Mouse (Mus musculus) cortical plate, adult 2 months (tissue): ENCODE measurements around the gene Nfyc. TPM values are rescaled to one million over a fixed set of nuclear protein-coding genes. Genes with fewer than 3 reads are reported as not detected.

Source experiments
- H3K27ac ChIP-seq: fragments of 200-500 bp; 2 replicates; pipeline ENCODE4 v1.5.1; 2012; ENCODE audit warnings: low read length, control low read depth, inconsistent platforms; ENCODE audit not compliant: insufficient read depth
- H3K4me1 ChIP-seq: fragments of 200-500 bp; 2 replicates; pipeline ENCODE4 v1.6.1; 2011; ENCODE audit warnings: low read length; ENCODE audit not compliant: control insufficient read depth, insufficient read depth
- H3K4me3 ChIP-seq: fragments of 200-500 bp; 2 replicates; pipeline ENCODE4 v1.5.1; 2011; ENCODE audit warnings: mild to moderate bottlenecking, low read length, control low read depth; ENCODE audit not compliant: insufficient read depth
- CTCF ChIP-seq: fragments of 200-500 bp; IDR thresholded peaks from 2 replicates; pipeline ENCODE4 v1.5.1; 2011; ENCODE audit warnings: mild to moderate bottlenecking, control low read depth, low read length; ENCODE audit not compliant: insufficient read depth; ENCODE audit errors: extremely low read depth
- POLR2A ChIP-seq: fragments of 200-500 bp; IDR thresholded peaks from 2 replicates; pipeline ENCODE4 v1.6.1; 2011; ENCODE audit warnings: mild to moderate bottlenecking, low read length, control low read depth; ENCODE audit not compliant: insufficient read depth; ENCODE audit errors: extremely low read depth
- polyA plus RNA-seq: library from polyadenylated mRNA; depleted of rRNA; stranded (reverse); fragments of >200 nt; gene quantifications from 2 replicates; pipeline ENCODE4 v1.2.3, GENCODE M21; 2012

The Nfyc gene
- polyA plus RNA-seq, 1 experiment: 88.5 TPM

- Histone ChIP-seq H3K4me1 (peaks cover 2% of the 10 kb centered on the region; the same call in 1 of the 2 replicates), H3K27ac (peak overlapping the region; percentile 99), H3K4me3 (peak overlapping the region; percentile 75)
- TF ChIP-seq POLR2A: 0 out of 2 replicates have a peak, but pooled peaks have one; percentile 57
- no peak for TF ChIP-seq CTCF
Observed at GRCm38 (mm10) chr4:120825577-120826326, 5.6 kb downstream of the Nfyc start.

GRCm38 (mm10) chr4:120825100-120825553, 6.2 kb downstream of the Nfyc start:
- TF ChIP-seq POLR2A (peak; percentile 54; the same call in 1 of the 2 replicates), CTCF (no peak)
- Histone ChIP-seq H3K4me3 (peak overlapping the region; percentile 75), H3K4me1 (peaks cover 2% of the 10 kb centered on the region; the same call in 1 of the 2 replicates), H3K27ac (peak overlapping the region; percentile 99)

- Histone ChIP-seq H3K27ac (no peak overlapping the region), H3K4me3 (no peak overlapping the region), H3K4me1 (peaks cover 2% of the 10 kb centered on the region; the same call in 1 of the 2 replicates)
- TF ChIP-seq CTCF: no peak
- no peak for TF ChIP-seq POLR2A
Observed at GRCm38 (mm10) chr4:120822191-120822911, 9.0 kb downstream of the Nfyc start.

DNA sequence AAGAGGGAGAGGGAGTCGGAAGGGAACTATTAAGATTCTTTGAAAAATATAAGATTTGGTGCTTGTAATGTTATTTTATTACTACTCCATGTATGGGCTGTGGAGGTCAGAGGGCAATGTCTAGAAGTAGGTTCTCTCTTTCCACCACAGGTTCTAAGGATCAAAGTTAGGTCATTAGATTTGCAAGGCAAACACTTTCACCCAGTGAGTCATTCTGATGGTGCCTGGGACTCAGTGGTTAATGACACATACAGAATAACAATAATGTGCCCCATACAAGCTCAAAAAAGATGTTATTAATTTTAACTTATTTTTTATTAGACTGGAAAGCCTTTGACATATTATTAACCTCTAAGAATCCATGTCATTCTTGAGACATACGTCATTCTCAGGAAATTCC, 11.5 kb downstream of the Nfyc start:
- TF ChIP-seq CTCF (no peak), POLR2A (no peak)
- Histone ChIP-seq H3K4me1 (peaks cover 2% of the 10 kb centered on the region; the same call in 1 of the 2 replicates), H3K4me3 (no peak overlapping the region), H3K27ac (no peak overlapping the region)

DNA sequence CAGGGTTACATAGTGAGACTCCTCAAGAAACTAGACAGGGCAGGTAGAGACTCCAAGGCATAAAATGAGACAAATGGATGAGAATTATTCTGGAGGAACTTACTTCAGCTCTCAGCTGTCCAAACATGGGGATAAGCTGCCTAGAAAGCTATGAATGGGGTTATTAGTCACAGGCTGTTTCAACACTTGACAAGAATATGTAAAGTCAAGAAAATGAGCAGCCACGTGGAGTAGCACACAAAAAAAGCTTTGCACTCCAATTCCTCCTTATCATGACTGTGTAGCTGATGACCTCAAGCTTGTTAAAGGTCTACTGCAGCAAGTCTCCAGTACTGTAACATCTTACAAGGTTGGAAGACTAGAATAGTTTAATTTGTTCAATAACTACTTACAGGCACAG, 12.1 kb downstream of the Nfyc start:
- peaks cover 2% of the 10 kb centered on the region; the same call in 1 of the 2 replicates for H3K4me1 ChIP-seq
- no peak overlapping the region for H3K27ac ChIP-seq
- TF ChIP-seq POLR2A: no peak
- no peak for TF ChIP-seq CTCF
- H3K4me3 ChIP-seq: no peak overlapping the region

DNA sequence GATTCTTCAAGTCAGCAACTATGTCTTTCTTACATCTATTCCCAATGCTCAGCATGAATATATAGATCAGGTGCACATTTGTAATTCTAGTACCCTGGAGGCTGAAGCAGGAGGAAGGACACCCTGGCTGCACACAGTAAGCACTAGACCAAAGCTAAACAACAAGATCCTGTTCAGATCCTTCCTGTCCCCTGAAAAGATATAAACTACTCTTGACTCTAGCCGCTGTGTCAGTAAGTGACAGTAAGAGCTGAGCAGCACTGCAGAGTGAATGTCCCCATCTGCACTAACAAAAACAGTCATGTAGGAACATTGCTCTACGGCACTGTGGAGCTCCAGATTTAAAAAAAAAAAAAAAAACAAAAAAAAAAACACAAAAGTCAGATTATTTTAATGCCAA, 13.4 kb downstream of the Nfyc start:
- no peak overlapping the region for H3K27ac ChIP-seq
- no peak for TF ChIP-seq CTCF
- TF ChIP-seq POLR2A: no peak
- H3K4me3 ChIP-seq: no peak overlapping the region
- no peaks in the 10 kb centered on the region; the same call in 1 of the 2 replicates for H3K4me1 ChIP-seq

- TF ChIP-seq POLR2A: no peak
- TF ChIP-seq CTCF: no peak
- Histone ChIP-seq H3K4me3 (no peak overlapping the region), H3K4me1 (peaks cover 4% of the 10 kb centered on the region; the same call in 1 of the 2 replicates), H3K27ac (peak overlapping the region; percentile 30)
Observed at GRCm38 (mm10) chr4:120817002-120817774, 14.2 kb downstream of the Nfyc start.

DNA sequence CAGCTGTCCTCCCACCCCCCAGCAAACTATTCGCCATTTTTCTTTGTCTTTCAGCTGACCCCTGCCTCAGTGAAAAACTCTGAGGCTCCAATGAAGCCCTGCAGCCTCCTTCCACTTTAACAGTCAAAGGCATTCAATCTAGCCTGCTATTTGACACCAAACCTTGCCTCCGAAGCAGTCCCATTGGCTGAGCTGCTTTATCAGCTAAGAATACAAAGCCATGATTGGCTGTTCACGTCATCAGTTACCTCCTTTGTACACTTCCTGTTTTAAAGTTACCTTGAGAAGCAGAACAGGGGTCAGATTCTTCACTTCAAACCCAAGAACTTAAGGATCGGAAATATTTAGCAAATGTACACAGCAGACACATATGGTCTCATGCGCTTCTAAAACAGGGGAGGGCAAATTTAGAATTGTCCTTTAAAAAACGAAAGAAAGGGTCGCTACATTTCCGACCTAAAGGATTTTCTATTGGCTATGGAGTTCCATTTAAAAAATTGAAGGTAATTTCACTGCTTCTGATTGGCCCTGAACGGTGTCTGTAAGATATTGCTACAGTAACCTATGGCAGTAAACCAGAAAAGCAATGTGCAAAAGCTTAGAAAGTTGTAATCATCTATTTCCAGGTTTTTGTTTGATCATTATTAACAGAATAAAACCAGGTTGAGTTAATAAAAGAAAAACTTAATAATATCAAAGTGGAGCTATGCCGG, 15.6 kb downstream of the Nfyc start:
- Histone ChIP-seq H3K4me1 (peaks cover 6% of the 10 kb centered on the region), H3K27ac (no peak overlapping the region), H3K4me3 (peak overlapping the region; percentile 38)
- TF ChIP-seq CTCF: no peak
- peak; percentile 79 for TF ChIP-seq POLR2A
